Mouse (Mus musculus) left cerebral cortex, postnatal 14 days (tissue): ENCODE measurements around the gene Flot1. TPM values are rescaled to one million over a fixed set of nuclear protein-coding genes. Genes with fewer than 3 reads are reported as not detected.
"Not testable (repeated sequence)": the region's sequence is repeated elsewhere in the genome, so short reads cannot be mapped to it uniquely, and the experiment has no call there.

ENCODE experiments used
- DNase-seq, 2 experiments: peaks; one replicate each; pipeline ENCODE4 v3.0.0; 2021 to 2022; ENCODE audit warnings: low spot score in 2 of 2, mixed read lengths in 1 of 2
- intact Hi-C: fragments of 180-260 bp; cut with DNase I; formaldehyde crosslinking; loops from one replicate; pipeline ENCODE4 v1.15.1; 2025
- total RNA-seq, 2 experiments: library from RNA; stranded (reverse); gene quantifications; 2 replicates each; pipeline ENCODE4 v1.2.3; 2021

Gene Flot1
- total RNA-seq, 2 experiments from 2014 or later = 153 to 168 TPM

DNA sequence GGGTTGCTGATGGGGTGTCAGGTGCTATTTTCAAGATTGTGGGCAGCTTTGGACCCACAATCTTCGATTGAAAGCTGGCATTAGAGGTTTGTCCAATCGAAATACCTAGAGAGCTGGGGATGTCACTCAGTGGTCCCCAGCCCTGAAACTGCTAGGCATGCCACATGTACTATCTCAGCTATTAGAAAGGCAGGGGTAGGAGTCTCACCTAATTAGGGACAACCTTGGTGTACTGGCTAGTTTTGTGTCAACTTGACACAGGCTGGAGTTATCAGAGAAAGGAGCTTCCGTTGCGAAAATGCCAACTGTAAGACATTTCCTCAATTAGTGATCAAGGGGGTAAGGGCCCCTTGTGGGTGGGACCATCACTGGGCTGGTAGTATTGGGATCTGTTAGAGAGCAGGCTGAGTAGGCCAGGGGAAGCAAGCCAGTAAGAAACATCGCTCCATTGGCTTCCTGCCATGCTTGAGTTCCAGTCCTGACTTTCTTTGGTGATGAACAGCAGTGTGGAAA lies 10.3 kb downstream of the Flot1 start:
- peak in 1 of 2 experiments; percentile 36 for DNase-seq
- intact Hi-C loops = no loop called here

DNA sequence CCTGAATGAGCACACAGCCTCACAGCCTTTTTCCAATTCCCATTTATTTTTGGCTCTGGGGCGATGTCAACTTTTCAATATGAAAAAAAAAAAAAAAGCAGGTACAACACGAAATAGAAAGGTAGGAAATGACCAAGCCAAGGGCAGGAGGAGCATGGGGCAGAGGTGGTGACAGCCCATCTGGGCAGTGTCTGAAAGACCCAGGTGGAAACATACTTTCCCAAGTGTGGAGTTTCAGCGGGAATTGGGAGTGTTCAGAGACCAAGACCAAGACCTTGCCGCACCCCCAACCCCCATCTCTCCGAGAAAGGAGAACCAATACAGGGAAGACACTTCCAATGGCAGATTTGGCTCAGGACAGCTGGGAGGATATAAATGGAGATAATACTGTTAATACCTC lies 10.9 kb downstream of the Flot1 start:
- no peak for DNase-seq
- intact Hi-C loops = no loop called here

DNA sequence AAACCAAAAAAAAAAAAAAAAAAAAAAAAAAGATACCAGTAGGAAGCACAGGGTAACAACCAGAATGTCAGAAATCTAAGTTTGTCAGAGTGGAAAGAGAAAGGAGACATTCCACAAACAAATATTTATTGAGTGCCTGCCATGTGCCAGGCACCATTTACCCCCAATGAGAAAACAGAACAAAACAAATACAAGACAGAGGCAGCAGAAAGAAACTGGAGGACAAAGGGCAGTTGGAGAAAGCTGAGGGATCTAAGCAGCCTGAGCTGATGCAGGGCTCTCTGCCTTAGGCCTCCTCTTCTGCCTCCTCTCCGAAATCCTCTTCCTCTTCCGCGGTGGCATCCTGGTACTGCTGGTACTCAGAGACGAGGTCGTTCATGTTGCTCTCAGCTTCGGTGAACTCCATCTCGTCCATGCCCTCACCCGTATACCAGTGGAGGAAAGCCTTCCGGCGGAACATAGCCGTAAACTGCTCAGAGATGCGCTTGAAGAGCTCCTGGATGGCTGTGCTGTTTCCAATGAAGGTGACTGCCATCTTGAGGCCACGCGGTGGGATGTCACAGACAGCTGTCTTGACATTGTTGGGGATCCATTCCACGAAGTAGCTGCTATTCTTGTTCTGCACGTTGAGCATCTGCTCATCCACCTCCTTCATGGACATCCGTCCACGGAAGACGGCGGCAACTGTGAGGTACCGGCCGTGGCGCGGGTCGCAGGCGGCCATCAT lies 11.8 kb downstream of the Flot1 start:
- peak; percentile 51 to 58 for DNase-seq
- intact Hi-C loops = no loop called here

DNA sequence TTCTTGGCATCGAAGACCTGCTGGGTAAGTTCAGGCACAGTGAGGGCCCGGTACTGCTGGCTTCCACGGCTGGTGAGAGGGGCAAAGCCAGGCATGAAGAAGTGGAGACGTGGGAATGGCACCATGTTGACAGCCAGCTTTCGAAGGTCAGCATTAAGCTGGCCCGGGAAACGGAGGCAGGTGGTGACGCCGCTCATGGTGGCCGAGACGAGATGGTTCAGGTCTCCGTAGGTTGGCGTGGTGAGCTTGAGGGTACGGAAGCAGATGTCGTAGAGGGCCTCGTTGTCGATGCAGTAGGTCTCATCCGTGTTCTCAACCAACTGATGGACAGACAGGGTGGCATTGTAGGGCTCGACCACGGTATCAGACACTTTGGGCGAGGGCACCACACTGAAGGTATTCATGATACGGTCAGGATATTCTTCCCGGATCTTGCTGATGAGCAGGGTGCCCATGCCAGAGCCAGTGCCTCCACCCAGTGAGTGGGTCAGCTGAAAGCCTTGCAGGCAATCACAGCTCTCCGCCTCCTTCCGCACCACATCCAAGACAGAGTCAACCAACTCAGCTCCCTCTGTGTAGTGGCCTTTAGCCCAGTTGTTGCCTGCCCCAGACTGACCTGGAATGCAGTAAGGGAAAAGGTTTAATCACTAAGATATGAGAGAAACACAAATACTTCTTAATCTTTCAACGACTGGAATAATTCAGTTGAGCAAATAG lies 12.6 kb downstream of the Flot1 start:
- no peak for DNase-seq
- intact Hi-C loops = loop anchor here (2.0 kb wide), 2 partner anchors 31 to 81 kb away; partner anchors contain the start of genes Mrps18b and Ppp1r10

DNA sequence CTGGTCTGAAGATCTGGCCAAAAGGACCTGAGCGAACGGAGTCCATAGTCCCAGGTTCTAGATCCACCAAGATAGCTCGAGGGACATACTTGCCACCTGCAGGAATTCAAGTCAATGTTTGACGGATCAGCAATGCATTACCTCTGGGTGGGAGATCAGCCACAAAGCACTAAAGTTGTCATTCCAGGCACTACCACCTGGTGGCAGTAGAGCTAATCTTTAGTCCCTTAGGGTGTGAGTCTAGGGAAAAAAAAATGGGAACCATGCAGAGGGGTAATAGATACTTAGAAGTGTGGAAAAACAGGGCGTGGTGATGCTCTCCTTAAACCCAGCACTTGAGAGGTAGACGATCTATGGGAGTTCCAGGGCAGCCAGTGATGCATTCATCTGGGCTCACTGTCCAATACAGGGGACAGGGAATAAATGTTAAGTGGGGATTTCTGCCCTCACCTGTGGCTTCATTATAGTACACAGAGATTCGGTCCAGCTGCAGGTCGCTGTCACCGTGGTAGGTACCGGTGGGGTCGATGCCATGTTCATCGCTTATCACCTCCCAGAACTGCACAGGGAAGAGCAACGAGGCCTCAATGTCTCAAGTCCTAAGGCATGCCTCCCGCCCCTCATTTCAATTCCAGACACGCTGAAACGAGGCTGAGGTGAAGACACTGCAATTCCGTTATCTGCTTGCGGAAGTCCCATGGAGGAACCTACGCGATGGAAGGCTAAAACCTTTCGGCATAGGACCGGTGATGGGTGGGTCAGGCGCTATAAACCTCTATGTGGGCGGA lies 13.3 kb downstream of the Flot1 start:
- DNase-seq = peak; percentile 95
- intact Hi-C loops = loop anchor here (2.0 kb wide), 2 partner anchors 30 to 80 kb away; partner anchors contain the start of genes Mrps18b and Ppp1r10

DNA sequence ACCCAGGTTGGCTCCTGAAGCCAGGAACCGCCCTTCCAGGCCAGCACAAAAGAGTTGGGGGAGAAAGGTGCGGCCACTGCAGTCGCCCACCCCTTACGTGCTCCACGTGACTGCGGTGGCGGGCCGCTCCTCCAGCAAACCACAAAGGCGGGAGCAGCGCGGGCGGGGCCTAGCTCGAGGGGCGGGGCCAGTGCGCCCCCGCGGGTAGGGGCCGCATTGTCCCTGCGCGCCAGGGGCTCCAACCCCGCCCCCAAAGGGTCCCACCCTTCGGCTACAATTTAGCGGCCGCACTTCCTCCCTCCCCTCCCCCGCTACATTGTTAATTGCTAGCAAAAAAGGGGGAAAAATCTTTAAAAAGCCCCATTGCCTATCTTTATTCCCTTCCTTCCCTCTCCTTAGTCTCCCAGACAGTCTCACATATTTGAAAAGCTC lies 14.0 kb downstream of the Flot1 start:
- peak; percentile 81 to 87 for DNase-seq
- intact Hi-C loops = loop anchor here (2.0 kb wide), 2 partner anchors 30 to 80 kb away; partner anchors contain the start of genes Mrps18b and Ppp1r10

DNA sequence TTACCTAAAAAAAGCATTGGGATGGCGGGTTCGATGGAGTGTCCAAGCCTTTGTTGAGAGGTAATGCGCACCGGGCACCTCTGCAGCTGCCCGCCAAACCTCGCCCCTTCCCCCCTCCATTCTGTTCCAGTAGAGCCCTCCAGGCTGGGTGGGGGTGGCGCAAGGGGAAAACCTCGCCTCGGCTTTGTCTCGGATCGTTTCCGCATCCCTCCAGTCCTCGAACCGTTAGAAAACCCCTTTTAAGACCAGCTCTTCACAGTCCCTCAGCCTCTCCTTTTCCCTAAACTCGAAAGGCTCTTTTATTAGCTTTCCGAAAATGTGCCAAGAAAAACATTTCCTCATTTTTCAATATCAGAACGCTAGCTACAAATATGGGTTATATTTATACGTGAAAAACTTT lies 14.5 kb downstream of the Flot1 start:
- peak in 1 of 2 experiments; percentile 56 for DNase-seq
- intact Hi-C loops = loop anchor here (2.0 kb wide), 2 partner anchors 29 to 79 kb away; partner anchors contain the start of genes Mrps18b and Ppp1r10

DNA sequence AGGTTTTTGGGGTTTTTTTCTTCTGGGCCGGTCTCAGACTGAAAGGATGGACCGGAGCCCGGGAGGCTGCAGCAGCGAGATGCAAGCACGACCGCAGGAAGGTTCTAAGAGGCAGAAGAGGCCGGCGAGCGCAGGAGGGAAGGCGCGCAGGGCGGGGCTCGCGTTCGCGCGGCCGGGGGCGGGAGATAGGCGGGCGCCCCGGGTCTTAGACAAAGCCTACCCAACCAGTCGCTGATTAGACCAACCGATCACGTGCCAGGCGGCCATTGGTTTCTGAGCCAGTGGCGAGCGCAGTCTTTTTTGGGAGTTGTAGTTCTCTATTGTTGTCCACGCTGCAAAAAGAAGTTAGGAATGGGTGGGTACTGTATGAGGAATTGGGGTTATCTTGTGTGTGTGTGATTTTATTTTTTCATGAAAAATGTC lies 15.1 kb downstream of the Flot1 start, which contains the start of gene Tubb5:
Tubb5 (minus strand) TSS at position 185 of the 423 bp plus-strand sequence.
- intact Hi-C loops = no loop called here
- peak; percentile 97 to 98 for DNase-seq

DNA sequence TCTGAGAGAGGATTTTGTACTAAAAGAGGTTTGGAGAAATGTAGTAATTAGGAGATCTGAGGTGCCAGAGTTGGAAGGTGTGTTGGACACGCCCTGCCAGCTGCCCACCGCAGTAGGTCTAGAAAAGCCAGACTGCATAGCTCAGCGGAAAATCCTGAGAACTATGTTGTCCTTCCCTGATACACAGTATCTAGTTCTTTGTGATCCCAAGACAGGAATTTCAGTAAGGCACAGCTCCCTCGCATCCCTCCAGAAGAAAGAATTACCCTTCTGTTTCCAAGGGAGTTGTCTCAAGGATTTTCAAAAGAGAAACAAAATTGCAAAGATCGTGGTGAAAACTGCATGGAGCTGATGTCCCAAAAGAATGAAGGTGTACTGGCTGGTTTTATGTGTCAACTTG lies 15.5 kb downstream of the Flot1 start:
- no peak for DNase-seq
- intact Hi-C loops = no loop called here

DNA sequence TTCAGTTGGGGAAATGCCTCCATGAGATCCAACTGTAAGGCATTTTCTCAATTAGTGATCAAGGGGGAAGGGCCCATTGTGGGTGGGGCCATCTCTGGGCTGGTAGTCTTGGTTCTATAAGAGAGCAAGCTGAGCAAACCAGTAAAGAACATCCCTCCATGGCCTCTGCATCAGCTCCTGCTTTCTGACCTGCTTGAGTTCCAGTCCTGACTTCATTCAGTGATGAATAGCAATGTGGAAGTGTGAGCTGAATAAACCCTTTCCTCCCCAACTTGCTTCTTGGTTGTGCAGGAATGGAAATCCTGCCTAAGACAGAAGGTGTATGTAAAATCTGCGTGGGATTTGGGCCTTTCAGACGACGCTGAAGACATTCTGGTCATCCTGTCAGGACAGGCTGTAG lies 16.0 kb downstream of the Flot1 start:
- intact Hi-C loops, DNase-seq: not testable (repeated sequence)

DNA sequence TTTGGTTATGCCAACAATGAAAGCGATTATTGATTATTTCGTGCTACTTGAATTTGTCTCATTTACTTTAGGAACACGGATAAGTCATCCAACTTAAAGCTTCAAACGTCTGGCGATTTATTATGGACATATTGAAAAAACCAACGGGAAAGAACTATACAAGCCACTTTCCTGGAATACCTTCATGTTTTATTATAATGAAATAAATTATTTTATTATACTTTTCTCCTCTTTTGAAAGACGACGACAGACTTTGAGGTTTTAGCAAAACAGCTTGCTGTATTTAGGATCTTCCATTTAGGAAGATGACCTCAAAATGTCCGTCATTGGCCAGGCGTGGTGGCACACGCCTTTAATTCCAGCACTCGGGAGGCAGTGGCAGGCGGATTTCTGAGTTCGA lies 17.5 kb downstream of the Flot1 start:
- intact Hi-C loops = no loop called here
- no peak for DNase-seq

DNA sequence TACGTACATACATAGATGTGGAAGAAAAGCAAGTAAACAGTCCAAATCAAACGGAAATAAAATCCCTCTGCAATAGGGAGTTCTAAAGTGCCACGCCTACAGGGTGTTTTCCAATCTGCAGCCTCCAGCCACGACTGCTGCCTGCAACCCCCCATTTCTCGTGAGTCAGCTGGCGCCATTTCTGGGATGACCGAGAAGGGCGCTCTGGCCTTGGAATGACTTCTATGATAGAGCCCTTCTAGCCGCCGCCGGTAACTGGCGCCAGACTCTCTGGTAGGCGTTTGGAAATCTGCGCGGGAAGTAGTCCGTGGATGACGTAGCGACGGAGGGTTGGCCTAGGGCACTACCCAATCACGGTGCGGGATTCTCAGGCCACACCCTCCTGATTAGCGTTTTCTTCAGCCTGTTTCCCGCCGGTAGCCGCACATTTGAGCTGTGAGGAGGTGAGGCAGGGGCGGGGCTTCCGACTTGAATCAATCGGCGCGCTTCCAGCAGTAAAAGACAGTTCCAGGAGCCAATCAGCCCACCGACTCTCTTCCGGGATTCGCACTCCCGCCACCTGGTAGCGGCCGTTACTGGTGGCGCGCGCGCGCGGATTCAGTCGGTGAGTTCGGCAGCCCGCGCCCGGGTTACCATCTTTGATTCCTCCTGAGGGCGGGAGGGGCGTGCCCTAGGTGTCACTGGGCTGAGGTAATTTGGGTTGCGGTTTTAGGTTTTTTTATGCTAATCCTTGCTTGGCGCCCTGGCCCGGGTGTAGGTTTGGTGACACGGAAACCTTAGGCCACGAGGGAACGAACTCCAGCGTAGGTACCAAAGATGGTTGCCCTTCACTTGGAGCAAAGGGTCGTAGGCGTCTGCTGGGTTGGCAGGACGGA lies 18.3 kb downstream of the Flot1 start, which contains the start of gene Mdc1:
Mdc1 (plus strand) TSS at position 440 of the 875 bp plus-strand sequence.
- intact Hi-C loops = no loop called here
- DNase-seq = peak; percentile 99 to 100

DNA sequence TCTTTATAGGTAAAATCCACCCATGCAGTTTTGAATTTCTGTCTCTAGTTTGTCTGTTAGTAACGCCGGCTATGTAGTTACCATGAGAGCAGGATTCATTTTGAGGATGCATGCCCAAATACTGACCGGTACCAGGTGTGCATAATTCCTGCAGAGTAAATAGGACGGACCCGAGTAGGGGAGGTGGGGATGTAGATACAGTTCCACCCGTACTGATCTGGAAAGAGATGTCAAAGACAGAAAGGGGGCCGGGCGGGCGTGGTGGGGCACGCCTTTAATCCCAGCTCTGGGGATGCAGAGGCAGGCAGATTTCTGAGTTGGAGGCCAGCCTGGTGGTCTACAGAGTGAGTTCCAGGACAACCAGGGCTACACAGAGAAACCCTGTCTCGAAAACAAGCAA lies 19.0 kb downstream of the Flot1 start:
- no peak for DNase-seq
- intact Hi-C loops = no loop called here

DNA sequence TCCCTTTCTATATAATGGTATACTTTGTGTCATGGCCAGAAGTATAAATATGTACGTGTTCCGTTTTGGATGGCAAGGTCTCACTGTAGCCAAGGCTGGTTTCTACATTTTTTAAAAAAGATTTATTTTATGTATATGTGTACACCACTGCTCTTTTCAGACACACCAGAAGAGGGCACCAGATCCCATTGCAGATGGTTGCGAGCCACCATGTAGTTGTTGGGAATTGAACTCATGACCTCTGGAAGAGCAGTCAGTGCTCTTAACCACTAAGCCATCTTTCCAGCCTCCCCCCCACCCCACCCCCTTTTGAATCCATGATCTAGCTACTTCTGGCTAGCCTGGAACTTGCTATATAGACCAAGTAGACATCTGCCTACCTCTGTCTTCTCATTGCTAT lies 20.5 kb downstream of the Flot1 start:
- intact Hi-C loops = no loop called here
- DNase-seq = no peak

DNA sequence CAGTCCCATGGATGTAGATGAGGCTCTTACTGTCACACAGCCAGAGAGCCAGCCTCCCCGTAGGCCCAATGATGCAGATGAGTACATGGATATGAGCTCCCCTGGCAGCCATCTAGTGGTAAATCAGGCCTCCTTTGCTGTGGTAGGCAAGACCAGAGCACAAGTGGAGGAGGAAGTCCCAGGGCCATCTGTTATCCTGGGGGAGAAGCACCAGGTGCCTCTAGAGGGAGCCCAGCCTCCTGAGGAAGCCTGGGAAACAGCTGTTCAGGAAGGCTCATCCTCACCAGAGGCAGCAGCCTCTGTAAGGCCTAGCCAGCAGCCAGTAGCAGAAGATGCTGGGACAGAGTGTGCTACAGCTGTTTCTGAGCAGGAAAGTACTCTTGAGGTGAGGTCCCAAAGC lies 25.1 kb downstream of the Flot1 start:
- intact Hi-C loops = no loop called here
- no peak for DNase-seq

DNA sequence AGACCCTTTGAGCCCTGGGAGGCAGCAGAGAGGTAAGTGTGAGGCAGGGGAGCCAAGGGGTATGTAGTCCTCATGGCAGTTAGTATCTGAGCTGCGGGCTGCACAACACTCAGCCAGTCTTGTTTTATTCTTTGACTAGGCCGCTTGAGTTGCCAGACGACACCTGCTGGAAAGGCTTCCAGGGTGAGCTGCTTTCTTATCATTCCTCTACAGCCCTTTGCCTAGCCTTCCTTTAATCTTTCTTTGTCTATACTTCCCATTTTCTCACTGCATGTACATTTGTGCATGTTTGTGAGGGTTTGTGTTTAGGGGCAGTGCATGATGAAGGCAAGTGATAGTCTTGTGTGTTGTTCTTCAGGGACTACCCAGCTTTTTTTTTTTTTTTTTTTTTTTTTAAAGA lies 27.9 kb downstream of the Flot1 start:
- DNase-seq = no peak
- intact Hi-C loops = no loop called here

DNA sequence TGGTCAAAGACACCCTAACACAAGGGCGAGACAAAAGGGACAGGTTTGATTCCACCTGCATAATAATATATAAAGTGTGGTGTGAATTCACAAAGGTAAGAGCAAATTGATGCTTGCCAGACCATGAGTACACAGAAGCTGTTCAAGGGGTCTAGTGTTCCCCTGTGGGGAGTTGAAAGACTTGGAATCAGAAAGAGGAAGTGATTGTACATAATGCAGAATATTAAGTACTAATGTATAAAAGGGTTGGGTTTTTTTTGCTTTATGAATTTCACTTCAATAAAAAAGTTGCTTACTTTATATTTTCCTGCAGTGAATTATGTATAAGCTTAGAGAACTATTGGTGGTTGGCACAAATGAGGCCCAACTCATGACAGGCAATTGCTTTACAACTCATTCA lies 36.3 kb downstream of the Flot1 start:
- intact Hi-C loops = no loop called here
- DNase-seq = no peak

DNA sequence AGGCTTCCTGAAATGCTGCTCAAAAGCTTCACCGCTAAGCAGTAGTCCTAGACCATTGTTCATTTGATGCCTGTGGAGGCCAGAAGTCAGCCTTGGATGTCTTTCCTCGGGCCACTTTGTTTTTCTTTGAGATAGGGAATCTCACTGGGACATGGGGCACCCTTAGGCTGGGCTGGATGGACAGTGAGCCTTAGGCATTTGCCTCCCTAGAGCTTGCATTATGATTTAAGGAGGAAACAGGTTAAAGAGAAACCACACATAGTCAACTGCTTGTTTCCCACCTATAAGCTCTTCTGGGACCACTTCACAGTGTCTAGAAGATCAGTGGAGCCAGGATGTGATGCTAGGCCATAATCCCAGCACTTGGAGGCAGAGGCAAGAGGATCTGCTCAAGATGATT lies 36.8 kb downstream of the Flot1 start:
- intact Hi-C loops = no loop called here
- DNase-seq = no peak

DNA sequence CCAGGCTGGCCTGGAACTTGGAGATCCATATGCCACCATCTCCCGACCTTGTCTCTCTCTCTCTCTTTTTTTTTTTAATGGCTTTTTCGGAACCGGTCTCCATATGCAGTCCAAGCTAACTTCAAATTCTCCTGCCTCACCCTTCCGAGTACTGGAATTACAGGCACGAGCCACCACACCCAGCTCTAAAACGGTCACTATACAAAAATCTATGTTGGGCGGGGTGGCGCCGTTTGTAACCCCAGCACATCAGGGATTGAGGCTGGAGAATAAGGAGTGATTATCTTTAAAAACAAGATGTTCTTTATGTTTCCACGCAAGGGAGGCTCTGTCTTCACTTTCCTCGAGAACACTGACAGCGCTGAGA lies 37.8 kb downstream of the Flot1 start:
- DNase-seq = no peak
- intact Hi-C loops = no loop called here
